Mouse (Mus musculus) embryonic fibroblast, embryonic 13.5 days (primary cell): ENCODE results near the gene Itsn1. TPM values are rescaled to one million over a fixed set of nuclear protein-coding genes. Genes with fewer than 3 reads are reported as not detected.

ENCODE experiments used
- H3K27ac ChIP-seq: 2 replicates; pipeline ENCODE4 v1.5.1; 2012; ENCODE audit warnings: low read length, control low read depth, inconsistent platforms; ENCODE audit not compliant: insufficient read depth
- H3K4me1 ChIP-seq: 2 replicates; pipeline ENCODE4 v1.6.1; 2011; ENCODE audit warnings: low read length; ENCODE audit not compliant: control insufficient read depth, insufficient read depth
- H3K4me3 ChIP-seq: 2 replicates; pipeline ENCODE4 v1.5.1; 2011; ENCODE audit warnings: mild to moderate bottlenecking, control low read depth, low read length; ENCODE audit not compliant: insufficient read depth
- CTCF ChIP-seq: IDR thresholded peaks from 2 replicates; pipeline ENCODE4 v1.5.1; 2011; ENCODE audit warnings: mild to moderate bottlenecking, control low read depth, low read length, moderate library complexity, borderline replicate concordance; ENCODE audit not compliant: insufficient read depth
- POLR2A ChIP-seq: IDR thresholded peaks from 2 replicates; pipeline ENCODE4 v1.6.1; 2011; ENCODE audit warnings: low read depth, mild to moderate bottlenecking, control low read depth, low read length, moderate library complexity
- polyA plus RNA-seq: library from polyadenylated mRNA; stranded (reverse); fragments of >200 nt; gene quantifications from 2 replicates; pipeline ENCODE4 v1.2.4, GENCODE M21; 2011; ENCODE audit warnings: low read depth; ENCODE audit not compliant: missing spikeins, insufficient read length

Itsn1 gene
- polyA plus RNA-seq, 1 experiment, result 136 TPM

GRCm38 (mm10) chr16:91848505-91848904 is 119.4 kb downstream of the Itsn1 start:
- no peak for TF ChIP-seq CTCF
- no peak for TF ChIP-seq POLR2A

GRCm38 (mm10) chr16:91848906-91849603 is 120.0 kb downstream of the Itsn1 start:
- H3K4me3 ChIP-seq, result no peak overlapping the region
- no peak overlapping the region for H3K27ac ChIP-seq
- TF ChIP-seq CTCF (no peak), POLR2A (no peak)
- 0 out of 2 replicates have a peak, but pooled peaks cover 6% of the 10 kb centered on the region for H3K4me1 ChIP-seq

More at GRCm38 (mm10) chr16:91848505-91848904, 119.4 kb downstream of the Itsn1 start:
- H3K4me1 ChIP-seq, result 0 out of 2 replicates have a peak, but pooled peaks cover 6% of the 10 kb centered on the region
- H3K27ac ChIP-seq, result no peak overlapping the region
- no peak overlapping the region for H3K4me3 ChIP-seq

- Histone ChIP-seq H3K27ac (no peak overlapping the region), H3K4me3 (no peak overlapping the region), H3K4me1 (0 out of 2 replicates have a peak, but pooled peaks cover 6% of the 10 kb centered on the region)
- no peak for TF ChIP-seq POLR2A
- TF ChIP-seq CTCF, result no peak
Measured at GRCm38 (mm10) chr16:91850175-91850574, 121.1 kb downstream of the Itsn1 start.

GRCm38 (mm10) chr16:91851456-91852231 is 122.6 kb downstream of the Itsn1 start:
- H3K4me3 ChIP-seq, result no peak overlapping the region
- H3K27ac ChIP-seq, result no peak overlapping the region
- TF ChIP-seq POLR2A, result no peak
- no peak for TF ChIP-seq CTCF

GRCm38 (mm10) chr16:91852753-91853152 is 123.7 kb downstream of the Itsn1 start:
- TF ChIP-seq POLR2A (no peak), CTCF (no peak)
- Histone ChIP-seq H3K4me1 (no peaks in the 10 kb centered on the region), H3K4me3 (no peak overlapping the region), H3K27ac (no peak overlapping the region)

More at GRCm38 (mm10) chr16:91851456-91852231, 122.6 kb downstream of the Itsn1 start:
- H3K4me1 ChIP-seq, result no peaks in the 10 kb centered on the region

- TF ChIP-seq CTCF (no peak), POLR2A (no peak)
- Histone ChIP-seq H3K4me1 (no peaks in the 10 kb centered on the region), H3K4me3 (no peak overlapping the region), H3K27ac (no peak overlapping the region)
Measured at GRCm38 (mm10) chr16:91853223-91853622, 124.1 kb downstream of the Itsn1 start.

- no peak overlapping the region for H3K27ac ChIP-seq
- no peak for TF ChIP-seq CTCF
- no peak for TF ChIP-seq POLR2A
- no peak overlapping the region for H3K4me3 ChIP-seq
- peaks cover 12% of the 10 kb centered on the region for H3K4me1 ChIP-seq
Measured at GRCm38 (mm10) chr16:91858695-91859094, 129.6 kb downstream of the Itsn1 start.

- TF ChIP-seq POLR2A, result no peak
- TF ChIP-seq CTCF, result no peak
- peaks cover 12% of the 10 kb centered on the region for H3K4me1 ChIP-seq
- no peak overlapping the region for H3K27ac ChIP-seq
- no peak overlapping the region for H3K4me3 ChIP-seq
Measured at GRCm38 (mm10) chr16:91859203-91859602, 130.1 kb downstream of the Itsn1 start.

GRCm38 (mm10) chr16:91859958-91860357 is 130.9 kb downstream of the Itsn1 start:
- H3K4me3 ChIP-seq, result no peak overlapping the region
- peaks cover 12% of the 10 kb centered on the region for H3K4me1 ChIP-seq
- TF ChIP-seq POLR2A, result no peak
- TF ChIP-seq CTCF, result no peak
- H3K27ac ChIP-seq, result peak overlapping the region; percentile 59

GRCm38 (mm10) chr16:91860471-91861125 is 131.5 kb downstream of the Itsn1 start:
- no peak overlapping the region for H3K4me3 ChIP-seq

More at GRCm38 (mm10) chr16:91860471-91861125, 131.5 kb downstream of the Itsn1 start:
- TF ChIP-seq CTCF (no peak), POLR2A (no peak)
- Histone ChIP-seq H3K27ac (peak overlapping the region; percentile 95), H3K4me1 (peaks cover 12% of the 10 kb centered on the region)
